Mouse (Mus musculus): ENCODE measurements around the gene Sirpa. TPM values are rescaled to one million over a fixed set of nuclear protein-coding genes. Genes with fewer than 3 reads are reported as not detected.

The Sirpa gene
- total RNA-seq (2021) = 10 to 100 TPM; 42.1 to 60.6 TPM
- long read RNA-seq, experiment 1, transcript Sirpa-214 (9 exons, 3,812 nt) = minor isoform, 10 of 66 reads
- long read RNA-seq, experiment 1, transcript Sirpa-203 (8 exons, 3,982 nt) = major isoform, 35 of 66 reads
- long read RNA-seq, experiment 1, partial matches to known transcripts = 5 of 66 reads
- long read RNA-seq, experiment 1, other reads (novel, unspliced or antisense) = 7 of 66 reads
- long read RNA-seq, experiment 2, transcript Sirpa-203 (8 exons, 3,982 nt) = major isoform, 32 of 137 reads
- long read RNA-seq, experiment 2, transcript Sirpa-209 (6 exons, 876 nt) = minor isoform, 10 of 137 reads
- long read RNA-seq, experiment 2, transcript Sirpa-211 (9 exons, 3,824 nt) = minor isoform, 6 of 137 reads
- long read RNA-seq, experiment 2, transcript Sirpa-214 (9 exons, 3,812 nt) = minor isoform, 18 of 137 reads
- long read RNA-seq, experiment 2, partial matches to known transcripts = 49 of 137 reads
- long read RNA-seq, experiment 2, other reads (novel, unspliced or antisense) = 16 of 137 reads

GRCm38 (mm10) chr2:129592459-129593140 is at the start of gene Sirpa:
TSS of gene Sirpa (plus strand) at chr2:129592835.
- DNase-seq (ENCODE audit: low spot score in 2 of 2) = peak; percentile 69 to 79

GRCm38 (mm10) chr2:129544448-129544847 is 48.2 kb upstream of the Sirpa start:
- DNase-seq (ENCODE audit: low spot score in 2 of 2) = no peak

- DNase-seq (ENCODE audit: low spot score in 2 of 2) = no peak
Observed at GRCm38 (mm10) chr2:129544919-129545318, 47.7 kb upstream of the Sirpa start.

- no peak for DNase-seq (ENCODE audit: low spot score in 2 of 2)
Observed at GRCm38 (mm10) chr2:129545596-129545995, 47.0 kb upstream of the Sirpa start.

GRCm38 (mm10) chr2:129546772-129547171 is 45.9 kb upstream of the Sirpa start:
- no peak for DNase-seq (ENCODE audit: low spot score in 2 of 2)

GRCm38 (mm10) chr2:129549537-129550135 is 43.0 kb upstream of the Sirpa start:
- no peak for DNase-seq (ENCODE audit: low spot score in 2 of 2)

- DNase-seq (ENCODE audit: low spot score in 2 of 2) = no peak
Observed at GRCm38 (mm10) chr2:129550781-129551180, 41.9 kb upstream of the Sirpa start.

- no peak for DNase-seq (ENCODE audit: low spot score in 2 of 2)
Observed at GRCm38 (mm10) chr2:129556081-129556480, 36.6 kb upstream of the Sirpa start.

GRCm38 (mm10) chr2:129558008-129558874 is 34.4 kb upstream of the Sirpa start:
- DNase-seq (ENCODE audit: low spot score in 2 of 2) = no peak

GRCm38 (mm10) chr2:129558875-129559219 is 33.8 kb upstream of the Sirpa start:
- no peak for DNase-seq (ENCODE audit: low spot score in 2 of 2)

- no peak for DNase-seq (ENCODE audit: low spot score in 2 of 2)
Observed at GRCm38 (mm10) chr2:129561796-129562195, 30.8 kb upstream of the Sirpa start.

GRCm38 (mm10) chr2:129563944-129564709 is 28.5 kb upstream of the Sirpa start:
- DNase-seq (ENCODE audit: low spot score in 2 of 2) = no peak

GRCm38 (mm10) chr2:129569120-129569519 is 23.5 kb upstream of the Sirpa start:
- DNase-seq (ENCODE audit: low spot score in 2 of 2) = no peak

- DNase-seq (ENCODE audit: low spot score in 2 of 2) = no peak
Observed at GRCm38 (mm10) chr2:129569556-129569955, 23.1 kb upstream of the Sirpa start.

GRCm38 (mm10) chr2:129573701-129574273 is 18.8 kb upstream of the Sirpa start:
- no peak for DNase-seq (ENCODE audit: low spot score in 2 of 2)

GRCm38 (mm10) chr2:129574395-129575046 is 18.1 kb upstream of the Sirpa start:
- DNase-seq (ENCODE audit: low spot score in 2 of 2) = no peak

- no peak for DNase-seq (ENCODE audit: low spot score in 2 of 2)
Observed at GRCm38 (mm10) chr2:129575113-129575512, 17.5 kb upstream of the Sirpa start.

- DNase-seq (ENCODE audit: low spot score in 2 of 2) = no peak
Observed at GRCm38 (mm10) chr2:129576611-129577447, 15.8 kb upstream of the Sirpa start.

Measured in adrenal gland, adult 18-20 months (tissue).